Mouse (Mus musculus): Measurements from ENCODE around the gene Utp20. TPM values are rescaled to one million over a fixed set of nuclear protein-coding genes. Genes with fewer than 3 reads are reported as not detected.
A peak's percentile ranks its signal among the peaks of the same experiment; 100 is the strongest.
"Not testable (repeated sequence)": the region's sequence is repeated elsewhere in the genome, so short reads cannot be mapped to it uniquely, and the experiment has no call there.

Utp20 gene
- polyA plus RNA-seq, 1 experiment from 2014 or later: 17.6 TPM

- peaks cover 9% of the 10 kb centered on the region; the same call in 1 of the 2 replicates for H3K36me3 ChIP-seq (ENCODE audit: control insufficient read depth, insufficient read depth, low read length)
- no peak overlapping the region for H3K4me2 ChIP-seq
- 93% methylated on average over 7 of the region's 7 CpGs for WGBS
Observed at GRCm38 (mm10) chr10:88769676-88770075, 56.9 kb downstream of the Utp20 start.

GRCm38 (mm10) chr10:88768961-88769360, 57.6 kb downstream of the Utp20 start:
- H3K4me3 ChIP-seq (ENCODE audit: low read depth, low read length): no peak overlapping the region
- H3K27ac ChIP-seq (ENCODE audit: low read depth, low read length): no peak overlapping the region
- no peak overlapping the region for H3K4me2 ChIP-seq
- no peak overlapping the region for H3K9ac ChIP-seq (ENCODE audit: low read length)
- ATAC-seq (ENCODE audit: low FRiP score) (no peak), DNase-seq (ENCODE audit: low spot score, missing footprints) (no peak)
- 93% methylated on average over 5 of the region's 5 CpGs for WGBS
- H3K9me3 ChIP-seq (ENCODE audit: control insufficient read depth, low read length): no peaks in the 10 kb centered on the region
- peaks cover 12% of the 10 kb centered on the region; the same call in 1 of the 2 replicates for H3K36me3 ChIP-seq (ENCODE audit: control insufficient read depth, insufficient read depth, low read length)
- no peaks in the 10 kb centered on the region for H3K4me1 ChIP-seq (ENCODE audit: control insufficient read depth, insufficient read depth, low read length)
- H3K27me3 ChIP-seq (ENCODE audit: control insufficient read depth, insufficient read depth, low read length): no peaks in the 10 kb centered on the region

More at GRCm38 (mm10) chr10:88769676-88770075, 56.9 kb downstream of the Utp20 start:
- peak; percentile 56 for DNase-seq (ENCODE audit: low spot score, missing footprints)
- Histone ChIP-seq H3K27me3 (ENCODE audit: control insufficient read depth, insufficient read depth, low read length) (no peaks in the 10 kb centered on the region), H3K27ac (ENCODE audit: low read depth, low read length) (no peak overlapping the region), H3K4me3 (ENCODE audit: low read depth, low read length) (no peak overlapping the region), H3K9me3 (ENCODE audit: control insufficient read depth, low read length) (no peaks in the 10 kb centered on the region), H3K9ac (ENCODE audit: low read length) (no peak overlapping the region), H3K4me1 (ENCODE audit: control insufficient read depth, insufficient read depth, low read length) (no peaks in the 10 kb centered on the region)
- ATAC-seq (ENCODE audit: low FRiP score): no peak

- Histone ChIP-seq H3K4me2 (no peak overlapping the region), H3K9me3 (ENCODE audit: control insufficient read depth, low read length) (no peaks in the 10 kb centered on the region), H3K9ac (ENCODE audit: low read length) (no peak overlapping the region), H3K4me1 (ENCODE audit: control insufficient read depth, insufficient read depth, low read length) (no peaks in the 10 kb centered on the region), H3K36me3 (ENCODE audit: control insufficient read depth, insufficient read depth, low read length) (peaks cover 12% of the 10 kb centered on the region; the same call in 1 of the 2 replicates), H3K4me3 (ENCODE audit: low read depth, low read length) (no peak overlapping the region), H3K27ac (ENCODE audit: low read depth, low read length) (no peak overlapping the region), H3K27me3 (ENCODE audit: control insufficient read depth, insufficient read depth, low read length) (no peaks in the 10 kb centered on the region)
- DNase-seq (ENCODE audit: low spot score, missing footprints) (no peak), ATAC-seq (ENCODE audit: low FRiP score) (no peak)
- WGBS: 87% methylated on average over 15 of the region's 15 CpGs
Observed at GRCm38 (mm10) chr10:88765431-88766142, 61.0 kb downstream of the Utp20 start.

GRCm38 (mm10) chr10:88761524-88762212, 64.9 kb downstream of the Utp20 start:
- H3K4me1 ChIP-seq (ENCODE audit: control insufficient read depth, insufficient read depth, low read length): no peaks in the 10 kb centered on the region
- no peak overlapping the region for H3K9ac ChIP-seq (ENCODE audit: low read length)
- no peak overlapping the region for H3K4me3 ChIP-seq (ENCODE audit: low read depth, low read length)
- no peak overlapping the region for H3K27ac ChIP-seq (ENCODE audit: low read depth, low read length)
- DNase-seq (ENCODE audit: low spot score, missing footprints): no peak
- no peak for ATAC-seq (ENCODE audit: low FRiP score)
- peaks cover 13% of the 10 kb centered on the region; the same call in 1 of the 2 replicates for H3K36me3 ChIP-seq (ENCODE audit: control insufficient read depth, insufficient read depth, low read length)
- H3K27me3 ChIP-seq (ENCODE audit: control insufficient read depth, insufficient read depth, low read length): no peaks in the 10 kb centered on the region
- H3K4me2 ChIP-seq: no peak overlapping the region
- H3K9me3 ChIP-seq (ENCODE audit: control insufficient read depth, low read length): no peaks in the 10 kb centered on the region
- WGBS: 93% methylated on average over 13 of the region's 13 CpGs

- peaks cover 15% of the 10 kb centered on the region for H3K36me3 ChIP-seq (ENCODE audit: control insufficient read depth, insufficient read depth, low read length)
- 82% methylated on average over 2 of the region's 2 CpGs for WGBS
Observed at GRCm38 (mm10) chr10:88741426-88741825, 85.2 kb downstream of the Utp20 start.

GRCm38 (mm10) chr10:88740781-88741180, 85.8 kb downstream of the Utp20 start:
- Histone ChIP-seq H3K27ac (ENCODE audit: low read depth, low read length) (no peak overlapping the region), H3K4me2 (no peak overlapping the region), H3K9ac (ENCODE audit: low read length) (no peak overlapping the region), H3K4me3 (ENCODE audit: low read depth, low read length) (no peak overlapping the region), H3K36me3 (ENCODE audit: control insufficient read depth, insufficient read depth, low read length) (peaks cover 15% of the 10 kb centered on the region), H3K4me1 (ENCODE audit: control insufficient read depth, insufficient read depth, low read length) (no peaks in the 10 kb centered on the region), H3K27me3 (ENCODE audit: control insufficient read depth, insufficient read depth, low read length) (no peaks in the 10 kb centered on the region), H3K9me3 (ENCODE audit: control insufficient read depth, low read length) (no peaks in the 10 kb centered on the region)
- DNase-seq (ENCODE audit: low spot score, missing footprints) (no peak), ATAC-seq (ENCODE audit: low FRiP score) (no peak)
- WGBS: 98% methylated on average over 5 of the region's 5 CpGs

More at GRCm38 (mm10) chr10:88741426-88741825, 85.2 kb downstream of the Utp20 start:
- DNase-seq (ENCODE audit: low spot score, missing footprints) (no peak), ATAC-seq (ENCODE audit: low FRiP score) (no peak)
- Histone ChIP-seq H3K27ac (ENCODE audit: low read depth, low read length) (no peak overlapping the region), H3K9ac (ENCODE audit: low read length) (no peak overlapping the region), H3K4me3 (ENCODE audit: low read depth, low read length) (no peak overlapping the region), H3K9me3 (ENCODE audit: control insufficient read depth, low read length) (no peaks in the 10 kb centered on the region), H3K4me1 (ENCODE audit: control insufficient read depth, insufficient read depth, low read length) (no peaks in the 10 kb centered on the region), H3K27me3 (ENCODE audit: control insufficient read depth, insufficient read depth, low read length) (no peaks in the 10 kb centered on the region), H3K4me2 (no peak overlapping the region)

GRCm38 (mm10) chr10:88739818-88740217, 86.8 kb downstream of the Utp20 start:
- Histone ChIP-seq H3K9ac (ENCODE audit: low read length) (no peak overlapping the region), H3K36me3 (ENCODE audit: control insufficient read depth, insufficient read depth, low read length) (peaks cover 11% of the 10 kb centered on the region), H3K27ac (ENCODE audit: low read depth, low read length) (no peak overlapping the region), H3K9me3 (ENCODE audit: control insufficient read depth, low read length) (no peaks in the 10 kb centered on the region), H3K4me2 (no peak overlapping the region), H3K27me3 (ENCODE audit: control insufficient read depth, insufficient read depth, low read length) (no peaks in the 10 kb centered on the region), H3K4me3 (ENCODE audit: low read depth, low read length) (no peak overlapping the region), H3K4me1 (ENCODE audit: control insufficient read depth, insufficient read depth, low read length) (no peaks in the 10 kb centered on the region)
- DNase-seq (ENCODE audit: low spot score, missing footprints): no peak
- ATAC-seq (ENCODE audit: low FRiP score): no peak
- 96% methylated on average over 1 of the region's 1 CpGs for WGBS

GRCm38 (mm10) chr10:88739074-88739473, 87.5 kb downstream of the Utp20 start:
- H3K27ac ChIP-seq (ENCODE audit: low read depth, low read length); H3K4me2 ChIP-seq; H3K9me3 ChIP-seq (ENCODE audit: control insufficient read depth, low read length); H3K4me3 ChIP-seq (ENCODE audit: low read depth, low read length); H3K4me1 ChIP-seq (ENCODE audit: control insufficient read depth, insufficient read depth, low read length); H3K27me3 ChIP-seq (ENCODE audit: control insufficient read depth, insufficient read depth, low read length); H3K36me3 ChIP-seq (ENCODE audit: control insufficient read depth, insufficient read depth, low read length); ATAC-seq (ENCODE audit: low FRiP score); H3K9ac ChIP-seq (ENCODE audit: low read length): not testable (repeated sequence)
- DNase-seq (ENCODE audit: low spot score, missing footprints): peak; percentile 44
- WGBS: 95% methylated on average over 8 of the region's 8 CpGs

GRCm38 (mm10) chr10:88732309-88732622, 94.3 kb downstream of the Utp20 start:
- peaks cover 1% of the 10 kb centered on the region; the same call in 1 of the 2 replicates for H3K36me3 ChIP-seq (ENCODE audit: control insufficient read depth, insufficient read depth, low read length)
- DNase-seq (ENCODE audit: low spot score, missing footprints): no peak
- H3K4me1 ChIP-seq (ENCODE audit: control insufficient read depth, insufficient read depth, low read length): peaks cover 8% of the 10 kb centered on the region
- H3K4me3 ChIP-seq (ENCODE audit: low read depth, low read length): peak overlapping the region; percentile 94
- H3K9ac ChIP-seq (ENCODE audit: low read length): peak overlapping the region; percentile 94
- H3K9me3 ChIP-seq (ENCODE audit: control insufficient read depth, low read length): no peaks in the 10 kb centered on the region
- H3K27ac ChIP-seq (ENCODE audit: low read depth, low read length): no peak overlapping the region
- H3K4me2 ChIP-seq: peak overlapping the region; percentile 95
- no peak for ATAC-seq (ENCODE audit: low FRiP score)
- no peaks in the 10 kb centered on the region; the same call in 1 of the 2 replicates for H3K27me3 ChIP-seq (ENCODE audit: control insufficient read depth, insufficient read depth, low read length)
- 15% methylated on average over 6 of the region's 6 CpGs for WGBS

All from midbrain, embryonic 11.5 days (tissue).